Mouse (Mus musculus): ENCODE data around the gene Insl6.

Gene Insl6

DNA sequence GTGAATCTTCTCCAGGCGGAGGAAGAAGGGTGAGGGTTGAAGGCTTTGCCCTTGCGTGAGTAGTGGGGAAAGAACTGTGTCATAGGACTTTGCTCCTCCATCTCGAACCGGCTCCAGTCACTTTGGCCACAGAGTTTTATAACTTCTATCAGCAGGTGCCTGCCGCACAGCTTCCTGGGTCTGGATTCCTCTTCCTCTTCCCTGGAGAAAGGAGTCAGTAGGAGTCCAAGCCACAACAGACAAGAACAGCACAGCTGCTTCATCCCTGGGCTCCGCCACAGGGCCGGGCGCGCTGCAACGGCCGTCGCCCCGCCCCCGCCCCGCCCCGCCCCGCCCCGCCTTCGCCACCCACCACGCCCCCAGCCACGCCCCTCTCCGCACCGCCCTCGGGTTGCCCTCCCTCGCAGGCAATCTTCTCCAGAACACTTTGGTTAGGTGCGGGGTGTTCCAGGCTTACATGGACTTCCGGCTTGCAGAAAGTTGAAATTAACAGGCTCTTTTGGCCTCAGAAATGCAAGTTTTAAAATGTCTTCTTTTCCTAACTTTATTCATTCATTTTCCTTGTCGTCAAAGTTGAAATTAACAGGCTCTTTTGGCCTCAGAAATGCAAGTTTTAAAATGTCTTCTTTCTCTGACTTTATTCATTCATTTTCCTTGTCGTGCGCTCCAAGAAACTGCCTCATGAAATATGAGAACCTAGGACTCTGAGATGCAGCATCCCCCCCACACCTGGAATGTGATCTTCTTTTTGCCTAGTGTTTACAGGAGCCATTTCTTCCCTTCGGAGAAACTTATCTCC is at the start of gene Insl6:
Insl6 (minus strand) TSS at position 304 of the 799 bp plus-strand sequence.
- peak; percentile 79 for DNase-seq

DNA sequence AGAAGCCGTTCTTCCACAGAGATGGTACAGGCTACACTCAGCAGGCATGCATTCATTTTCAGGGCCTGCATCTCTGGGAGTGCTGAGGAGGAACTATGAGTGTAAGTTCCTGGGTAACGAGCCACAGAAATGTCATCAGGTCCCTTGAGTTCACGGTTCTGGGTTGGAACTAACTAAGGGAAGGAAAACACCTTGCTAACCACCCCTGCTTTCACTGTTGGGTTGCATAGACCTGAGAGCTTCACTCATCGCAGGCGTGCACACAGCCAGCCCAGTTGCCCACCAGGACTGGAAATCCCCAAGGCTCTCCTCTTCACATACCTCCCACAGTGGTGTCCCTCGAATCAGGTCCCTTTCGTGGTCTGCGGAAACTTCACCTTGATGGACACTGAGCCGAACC is 49.8 kb upstream of the Insl6 start:
- DNase-seq = no peak

DNA sequence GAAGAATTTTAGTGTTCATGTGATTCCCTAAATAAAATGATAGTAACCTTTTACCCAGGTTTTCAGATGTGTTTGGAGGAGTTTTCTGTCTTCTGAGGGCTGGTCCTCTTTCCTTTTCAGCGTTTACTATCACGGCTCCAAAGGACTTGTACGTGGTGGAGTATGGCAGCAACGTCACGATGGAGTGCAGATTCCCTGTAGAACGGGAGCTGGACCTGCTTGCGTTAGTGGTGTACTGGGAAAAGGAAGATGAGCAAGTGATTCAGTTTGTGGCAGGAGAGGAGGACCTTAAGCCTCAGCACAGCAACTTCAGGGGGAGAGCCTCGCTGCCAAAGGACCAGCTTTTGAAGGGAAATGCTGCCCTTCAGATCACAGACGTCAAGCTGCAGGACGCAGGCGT is 48.3 kb upstream of the Insl6 start:
- no peak for DNase-seq

DNA sequence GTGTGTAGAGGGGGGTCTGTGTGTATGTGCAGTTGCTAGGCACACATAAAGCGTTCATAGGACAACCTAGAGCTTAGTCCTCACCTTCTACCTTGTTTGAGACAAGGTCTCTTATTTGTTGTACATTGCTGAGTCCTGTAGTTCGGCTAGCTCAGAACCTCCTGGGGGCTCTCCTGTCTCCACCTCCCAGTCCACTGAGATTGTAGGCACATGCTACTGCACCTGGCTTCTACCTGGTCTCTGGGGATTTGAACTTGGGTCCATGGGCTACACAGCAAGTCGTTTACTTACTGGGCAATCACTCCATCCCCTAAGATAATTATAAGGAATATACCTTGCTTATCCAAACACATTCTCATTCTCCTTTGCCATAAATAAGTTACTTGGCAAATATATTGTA is 47.5 kb upstream of the Insl6 start:
- no peak for DNase-seq

DNA sequence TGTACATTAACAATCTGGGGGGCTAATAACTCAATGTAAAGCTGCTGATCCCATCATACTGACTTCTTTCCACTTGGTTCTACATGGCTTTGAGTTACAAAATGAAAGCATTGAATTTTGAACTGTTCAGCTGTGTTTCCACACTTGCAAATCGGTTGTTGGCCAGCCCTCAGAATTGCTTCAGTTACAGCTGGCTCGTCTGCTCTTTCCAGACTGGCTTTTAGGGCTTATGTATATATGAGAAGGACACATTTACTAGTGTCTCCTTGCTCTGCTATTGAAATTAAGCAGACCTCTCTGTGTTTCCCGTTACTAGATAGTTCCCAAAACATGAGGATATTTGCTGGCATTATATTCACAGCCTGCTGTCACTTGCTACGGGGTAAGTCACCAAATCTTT is 47.0 kb upstream of the Insl6 start:
- DNase-seq = no peak

DNA sequence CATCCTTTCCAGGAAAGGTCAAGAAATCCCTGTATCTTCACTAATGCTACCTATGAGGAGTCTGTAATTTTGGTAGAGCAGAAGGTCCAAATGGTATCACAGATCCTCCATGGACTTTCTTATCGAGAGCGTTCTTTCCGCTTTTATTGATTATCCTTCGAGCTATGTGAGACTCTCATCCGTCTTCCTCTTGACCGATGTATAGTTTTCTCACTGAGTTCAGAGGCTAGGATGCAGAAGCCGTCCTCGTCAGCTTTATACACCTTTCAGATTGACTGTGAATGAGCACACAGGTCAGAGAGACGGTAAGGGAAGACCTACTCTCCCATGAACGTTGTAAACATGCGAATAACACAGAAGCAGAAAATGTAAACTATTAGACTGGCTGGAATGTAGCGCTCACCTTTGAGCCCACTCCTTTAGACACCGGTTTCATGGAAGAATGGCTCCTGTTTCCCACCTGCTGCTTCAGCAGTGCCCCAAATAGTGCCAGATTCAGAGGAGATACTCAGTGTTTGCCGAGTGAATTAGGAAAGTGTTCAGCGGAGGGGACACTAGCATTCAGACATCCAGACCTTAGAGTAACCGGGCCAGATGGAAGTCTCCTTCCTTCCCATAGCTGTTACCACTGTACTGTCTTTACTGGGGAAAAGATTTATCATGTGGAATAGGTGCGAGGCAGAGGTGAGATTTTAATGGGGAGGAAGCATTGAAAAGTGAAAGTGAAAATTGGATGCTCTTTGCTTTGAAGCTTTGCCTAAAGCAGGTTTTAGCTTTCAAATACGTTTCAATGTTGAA is 46.3 kb upstream of the Insl6 start:
- no peak for DNase-seq

DNA sequence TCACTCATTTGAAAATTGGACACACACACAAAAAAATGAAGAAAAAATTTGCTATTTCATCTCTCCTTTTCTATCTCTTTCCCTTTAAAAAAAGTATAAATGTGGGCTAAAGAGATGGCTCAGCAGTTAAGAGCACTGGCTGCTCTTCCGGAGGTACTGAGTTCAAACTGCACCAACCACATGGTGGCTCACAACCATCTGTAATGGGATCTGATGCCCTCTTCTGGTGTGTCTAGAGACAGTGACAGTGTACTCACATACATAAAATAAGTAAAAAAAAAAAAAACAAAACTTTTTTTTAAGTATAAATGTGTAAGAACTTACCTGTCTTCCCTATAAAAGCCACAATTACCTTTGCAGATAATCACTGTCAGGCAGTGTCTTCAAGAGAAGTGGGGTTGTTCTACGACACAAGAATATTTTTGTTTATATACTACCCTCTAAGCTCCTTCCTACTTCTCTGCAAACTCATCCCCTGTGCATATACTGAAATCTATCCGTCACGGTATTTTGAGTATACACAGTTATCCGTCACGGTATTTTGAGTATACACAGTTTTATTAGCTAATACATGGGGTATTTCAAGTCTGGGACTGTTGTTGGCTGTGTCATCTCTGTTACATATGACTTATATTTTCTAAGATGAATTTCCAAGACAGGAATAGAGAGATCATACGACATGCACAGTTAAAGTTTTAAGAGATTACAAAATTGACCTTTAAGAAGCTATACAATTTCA is 45.6 kb upstream of the Insl6 start:
- no peak for DNase-seq

DNA sequence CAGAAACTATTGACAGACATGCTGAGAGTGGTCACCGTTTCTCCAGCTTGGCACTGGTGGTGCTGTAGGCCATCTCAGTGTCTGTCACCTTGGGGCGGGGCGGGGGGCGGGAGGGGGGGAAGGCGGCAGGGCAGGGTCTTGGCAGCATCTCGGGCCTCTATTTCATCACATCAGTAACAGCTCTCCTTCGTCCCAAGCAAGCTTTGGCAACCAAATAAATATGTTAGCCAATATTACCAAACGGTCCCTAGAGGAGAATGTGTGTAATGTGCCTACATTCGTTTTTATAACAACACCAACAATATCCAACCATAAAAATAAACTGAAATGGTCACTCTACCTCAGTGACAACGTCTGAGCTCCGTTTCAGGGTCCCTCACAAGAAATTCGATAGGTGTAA is 45.0 kb upstream of the Insl6 start:
- DNase-seq = no peak

DNA sequence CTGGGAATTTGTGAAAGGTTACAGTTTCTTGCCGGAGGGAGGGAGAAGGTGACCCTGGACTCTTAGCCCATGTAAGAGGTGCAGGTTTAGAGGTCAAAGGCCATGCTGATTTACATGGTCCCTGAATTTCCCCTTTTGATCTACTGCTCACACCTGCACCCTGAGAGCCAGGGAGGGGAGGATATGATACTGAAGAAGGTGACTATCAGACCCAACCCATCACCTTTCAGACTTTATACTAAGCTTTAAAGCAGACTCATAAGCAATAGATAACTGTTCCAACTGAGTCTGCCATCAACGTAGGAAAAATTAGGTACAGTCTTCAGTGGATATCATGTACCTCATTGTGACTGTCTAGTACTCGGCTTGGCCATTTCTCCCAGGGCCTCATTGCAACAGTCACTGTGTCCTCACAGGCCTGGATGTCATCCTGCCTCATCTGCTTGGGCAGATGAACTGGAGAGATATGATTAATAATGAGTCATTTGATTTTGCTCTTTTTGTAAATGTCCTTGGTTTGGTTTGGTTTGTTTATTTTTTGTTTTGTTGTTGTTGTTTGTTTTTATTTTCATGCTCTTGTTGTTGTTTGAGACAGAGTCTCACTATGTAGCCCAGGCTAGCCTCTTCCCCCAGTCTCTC is 43.6 kb upstream of the Insl6 start:
- no peak for DNase-seq

DNA sequence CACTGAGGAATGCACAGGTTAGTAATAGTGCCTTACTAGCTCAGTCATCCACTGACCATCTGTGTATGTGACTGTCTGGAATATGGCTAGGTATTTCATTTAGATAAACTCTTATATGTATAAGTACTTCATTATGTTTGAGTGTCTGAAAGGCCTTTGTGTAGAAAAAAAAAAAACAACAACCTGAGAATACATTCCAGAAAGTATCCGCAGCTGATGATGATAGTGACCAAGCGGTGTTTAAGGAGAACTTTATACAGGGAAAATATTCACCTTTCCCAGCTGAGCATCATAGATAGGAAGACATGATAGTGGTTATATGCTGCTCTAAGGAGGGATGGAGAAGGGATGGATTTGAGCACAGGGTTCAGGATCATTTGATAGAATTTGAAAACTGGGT is 42.9 kb upstream of the Insl6 start:
- no peak for DNase-seq

DNA sequence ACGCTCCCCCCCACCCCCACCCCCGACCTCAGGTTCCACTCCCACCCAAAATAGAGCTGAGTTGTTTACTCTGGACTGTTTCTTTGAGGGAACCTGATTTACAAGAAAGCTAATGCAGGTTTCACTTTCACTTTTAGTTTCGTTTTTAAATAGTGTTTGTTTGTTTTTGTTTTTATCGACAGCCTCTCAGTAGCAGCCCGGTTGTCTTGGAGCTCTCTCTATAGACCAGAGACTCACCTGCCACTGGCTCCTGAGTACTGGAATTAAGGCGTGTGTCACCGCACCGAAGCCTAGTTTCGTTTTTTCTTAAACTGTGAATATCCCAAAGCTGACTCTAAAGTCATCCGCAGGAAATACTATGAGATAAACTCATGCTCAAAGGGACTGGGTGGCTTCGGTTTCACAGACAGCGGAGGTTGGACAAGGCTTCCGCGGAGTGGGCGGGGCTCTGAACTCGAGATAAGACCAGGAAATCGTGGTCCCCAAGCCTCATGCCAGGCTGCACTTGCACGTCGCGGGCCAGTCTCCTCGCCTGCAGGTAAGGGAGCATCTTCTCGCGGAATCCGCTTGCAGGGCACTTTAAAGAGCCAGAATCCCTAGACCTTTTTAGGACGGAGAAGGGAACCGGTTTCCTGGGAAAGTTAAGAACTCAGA is 41.9 kb upstream of the Insl6 start, which contains the start of the genes Plgrkt and Cd274:
Plgrkt (minus strand) TSS at position 422 of the 654 bp plus-strand sequence.
Cd274 (plus strand) TSS at position 487 of the 654 bp plus-strand sequence.
- DNase-seq = peak; percentile 86

DNA sequence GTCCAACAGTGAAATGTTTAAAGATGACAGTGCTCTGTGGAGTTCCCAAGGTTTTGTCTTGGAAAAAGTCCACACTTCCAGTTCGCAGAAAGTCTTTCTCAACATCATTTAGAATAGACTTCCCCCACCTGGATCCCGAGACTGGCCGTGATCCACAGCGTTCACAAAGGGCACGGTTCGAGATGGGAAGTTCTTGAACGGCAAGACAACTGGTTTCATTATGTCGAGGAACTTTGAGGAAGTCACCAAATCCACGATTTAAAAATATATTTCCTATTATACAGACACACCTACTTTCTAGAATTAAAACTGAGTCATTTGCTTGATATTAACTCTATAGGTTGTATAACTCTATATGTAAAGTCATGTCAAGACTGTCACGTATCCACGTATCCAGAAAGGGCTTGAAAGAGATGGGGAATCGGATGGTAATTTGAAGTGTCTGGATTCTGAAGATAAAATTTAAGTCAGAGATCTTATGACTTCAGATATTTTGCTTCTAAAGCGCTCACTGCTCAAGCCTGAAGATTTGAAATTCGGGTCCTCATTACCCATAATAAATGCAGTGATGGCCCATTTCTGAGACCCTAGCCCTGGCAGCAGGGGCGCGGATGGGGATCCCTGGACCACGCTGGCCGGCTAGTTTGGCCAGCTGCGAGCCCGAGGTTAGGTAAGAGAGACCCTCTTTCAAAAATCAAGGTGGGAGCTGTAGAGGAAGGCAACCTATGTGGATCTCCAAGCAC is 41.2 kb upstream of the Insl6 start:
- DNase-seq = no peak

DNA sequence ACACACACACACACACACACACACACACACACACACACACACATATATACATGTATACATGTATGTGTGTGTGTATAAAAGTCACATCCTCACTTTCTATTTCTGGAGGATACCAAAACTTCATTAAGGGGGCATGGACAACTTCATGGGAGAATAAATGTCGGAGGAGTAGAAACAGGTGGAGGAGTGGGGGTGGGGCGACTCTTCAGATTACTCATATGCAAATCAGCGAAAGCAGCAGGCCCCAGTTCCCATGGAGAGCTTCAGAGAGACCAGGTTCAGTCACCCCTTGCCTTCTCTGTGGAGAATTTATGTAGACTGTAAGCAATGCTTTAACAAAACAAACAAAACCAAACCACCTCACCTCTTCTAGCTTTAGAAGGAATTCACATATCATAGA is 39.9 kb upstream of the Insl6 start:
- DNase-seq = no peak

DNA sequence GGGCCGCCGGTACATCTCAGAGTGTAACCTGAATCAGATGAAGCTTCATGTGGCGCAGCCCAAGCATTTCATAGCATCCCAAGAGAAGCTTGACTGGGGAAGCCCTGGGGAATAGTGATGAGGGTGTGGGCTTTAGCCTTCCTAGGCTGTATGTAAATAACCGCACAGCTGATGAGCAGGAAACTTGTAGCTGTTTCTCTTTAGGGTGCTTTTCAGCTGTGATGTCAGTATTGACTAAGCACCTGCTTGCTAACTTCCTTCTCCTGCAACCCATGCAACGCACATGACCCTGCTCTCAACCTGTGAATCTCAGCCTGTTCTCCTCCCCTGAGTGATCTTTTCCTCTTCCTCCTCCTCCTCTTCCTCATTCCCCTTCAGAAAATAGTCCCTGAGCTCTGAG is 38.9 kb upstream of the Insl6 start:
- DNase-seq = no peak

DNA sequence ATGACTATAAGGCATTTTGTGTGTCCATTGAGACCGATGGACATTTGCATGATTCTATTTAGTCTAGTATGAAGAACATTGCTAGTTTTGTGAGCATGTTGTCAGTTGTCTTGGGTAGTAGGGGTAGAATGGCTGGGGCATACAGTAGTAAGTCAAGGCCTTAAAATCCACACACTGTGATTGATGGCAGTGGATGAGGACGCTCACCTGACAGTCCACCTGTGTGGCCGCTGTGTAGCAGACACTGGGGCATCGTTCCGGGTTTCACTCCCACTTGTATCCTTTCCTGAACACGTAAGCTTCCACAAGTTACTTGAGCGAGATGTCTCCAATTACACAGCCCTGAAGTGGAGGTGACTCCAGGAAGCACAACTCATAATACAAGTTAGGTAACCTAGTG is 38.4 kb upstream of the Insl6 start:
- no peak for DNase-seq

DNA sequence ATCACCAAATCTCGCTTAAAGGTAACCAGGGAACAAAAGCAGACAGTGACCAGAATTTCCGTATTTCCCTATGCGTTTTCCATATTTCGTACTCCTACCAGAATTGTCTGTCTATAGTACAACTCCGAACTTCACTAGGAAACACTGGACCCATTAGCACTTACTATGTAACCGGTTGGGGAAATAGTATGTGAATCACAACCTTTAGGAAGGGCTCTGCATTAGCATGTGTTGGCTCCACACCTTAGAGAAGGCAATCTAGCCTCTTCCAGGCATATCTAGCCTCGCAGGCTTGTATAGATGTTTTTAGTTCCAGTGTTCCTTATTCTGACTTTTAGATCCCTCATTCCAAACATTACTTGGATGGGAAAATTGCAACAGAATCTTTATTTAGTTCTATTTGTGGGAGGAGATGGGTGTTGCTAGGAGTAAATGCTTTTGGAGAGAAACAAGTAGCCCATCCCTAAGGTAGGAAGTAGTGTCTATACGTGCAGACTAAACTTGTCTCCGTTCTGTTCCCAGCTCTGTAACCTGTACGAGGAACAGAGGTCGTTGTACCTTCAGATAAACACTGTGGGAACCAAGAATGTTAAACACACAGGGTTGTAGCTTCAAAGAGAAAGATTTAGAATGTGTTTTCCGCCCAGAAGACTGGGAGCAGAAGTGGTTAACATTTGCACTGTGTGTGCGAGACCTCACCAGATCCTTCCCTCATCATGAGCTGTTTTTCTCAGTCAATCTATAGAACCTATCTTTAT is 37.2 kb upstream of the Insl6 start:
- DNase-seq = no peak

DNA sequence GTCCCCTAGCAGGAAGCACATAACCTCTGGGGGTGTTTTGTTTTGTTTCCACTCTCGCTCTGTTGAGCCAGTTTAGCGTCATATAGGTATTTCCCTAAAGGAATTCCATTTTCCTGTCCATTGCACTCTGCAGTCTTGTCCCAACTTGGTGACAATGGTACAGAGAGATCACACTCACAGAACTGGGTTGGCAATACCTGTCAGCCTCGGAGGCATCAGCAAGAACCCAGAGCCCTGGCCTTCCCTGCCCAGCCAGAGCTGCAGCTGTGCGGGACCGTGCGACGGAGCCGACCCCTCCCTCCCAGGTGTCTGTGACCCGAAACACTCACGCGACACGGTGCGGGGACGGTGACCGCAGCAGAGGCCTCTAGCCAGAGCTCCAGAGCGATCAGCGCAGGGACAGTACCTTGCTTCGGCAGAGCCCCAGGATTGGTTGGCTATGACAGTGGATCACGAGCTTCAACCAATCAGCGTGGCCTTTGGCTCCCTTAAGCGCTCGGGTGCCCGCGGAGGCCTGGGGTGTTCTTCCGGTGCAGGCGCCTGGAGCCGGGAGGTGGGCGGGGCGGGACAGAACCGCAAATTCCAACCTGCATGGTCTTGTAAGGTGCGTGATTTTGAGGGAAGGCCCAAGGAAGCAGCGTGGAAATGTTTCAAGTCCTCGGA is 36.4 kb upstream of the Insl6 start:
- DNase-seq = peak; percentile 88

DNA sequence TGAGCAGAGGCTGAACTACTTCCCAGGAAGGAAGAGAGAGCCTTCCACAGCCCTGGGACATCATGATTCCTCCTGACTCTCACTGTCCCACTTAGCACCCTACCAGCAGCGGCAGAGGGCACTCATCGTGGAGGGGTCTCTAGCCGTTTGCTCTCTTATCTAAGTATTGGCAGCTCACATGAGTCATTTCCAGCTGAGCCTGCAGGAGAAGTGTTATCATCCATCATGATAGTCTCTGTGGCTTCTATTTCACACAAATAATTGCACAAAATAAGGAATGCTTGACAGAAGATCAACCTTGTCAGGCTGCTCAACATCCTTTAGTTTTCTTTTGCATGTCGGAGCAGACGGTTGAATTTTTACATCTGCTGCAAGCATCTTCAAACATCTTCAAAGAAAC is 35.1 kb upstream of the Insl6 start:
- no peak for DNase-seq

DNA sequence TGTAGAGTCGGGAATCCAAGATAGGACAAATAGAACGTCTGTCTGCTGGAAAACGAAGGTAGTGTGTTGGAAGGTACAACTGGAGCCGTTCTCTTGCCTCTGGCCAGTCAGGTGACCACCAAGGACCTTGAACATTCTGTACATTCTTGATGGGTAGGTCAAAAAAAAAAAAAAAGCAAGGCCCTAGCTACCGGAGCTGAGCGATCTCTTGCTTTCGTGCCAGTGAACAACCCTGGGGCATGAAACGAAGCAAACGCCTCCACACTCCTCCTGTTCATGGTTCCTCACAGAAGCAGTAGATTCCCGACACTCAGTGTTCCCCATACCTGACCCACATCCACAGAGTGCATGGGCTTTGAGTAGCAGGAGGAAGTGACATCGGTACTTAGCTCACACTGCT is 31.1 kb upstream of the Insl6 start:
- no peak for DNase-seq
